Mouse (Mus musculus) fibroblast of lung, adult 2 months (primary cell): ENCODE measurements at regions not wholly inside any gene's neighbourhood (a gene's known extent, or its start where the extent isn't known, plus 50 kb on each side); places are given as distances from the start of the nearest gene placed in this dataset.

ENCODE experiments used
- DNase-seq: peaks from one replicate; pipeline ENCODE4 v3.0.0-alpha.2; 2011; ENCODE audit warnings: low read depth

DNA sequence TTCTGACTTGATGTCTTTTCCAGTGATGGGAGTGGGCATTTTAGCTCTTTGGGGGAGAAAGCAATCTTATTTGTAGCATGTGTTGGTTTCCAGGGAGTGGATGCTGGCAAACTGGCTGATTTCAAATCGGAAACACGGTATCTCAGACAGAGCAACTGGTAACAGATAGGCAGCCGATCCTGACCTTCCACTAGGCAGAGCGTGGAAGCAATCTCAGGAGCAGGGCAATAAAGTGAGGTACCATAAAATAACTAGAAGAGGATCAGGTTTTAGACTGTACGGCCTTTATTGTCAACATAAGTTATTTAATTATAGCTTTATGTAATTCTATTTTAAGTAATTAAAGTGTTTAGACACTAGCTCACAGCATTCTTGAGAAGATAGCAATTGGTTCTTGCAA is 390.0 kb downstream of the Plk2 start:
- DNase-seq = no peak

DNA sequence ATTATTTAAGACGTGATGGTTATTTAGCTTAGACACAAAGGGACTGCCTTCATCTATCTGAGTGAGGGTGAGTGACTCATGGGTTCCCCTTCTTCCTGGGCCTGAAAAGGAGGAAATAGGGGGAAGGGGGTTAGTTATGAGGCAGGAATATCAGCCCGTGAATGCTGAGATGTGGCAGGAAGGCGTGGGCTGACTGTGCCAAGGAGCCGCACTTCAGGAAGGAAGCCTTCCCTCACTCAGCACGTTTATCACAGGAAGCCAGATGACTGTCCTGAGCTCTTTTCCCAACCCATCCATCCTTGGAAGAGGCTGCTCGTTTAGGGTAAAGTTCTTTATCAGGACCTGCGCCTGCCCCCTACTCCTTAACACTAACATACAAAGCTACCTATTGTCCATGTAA is 403.5 kb downstream of the Plk2 start:
- no peak for DNase-seq

DNA sequence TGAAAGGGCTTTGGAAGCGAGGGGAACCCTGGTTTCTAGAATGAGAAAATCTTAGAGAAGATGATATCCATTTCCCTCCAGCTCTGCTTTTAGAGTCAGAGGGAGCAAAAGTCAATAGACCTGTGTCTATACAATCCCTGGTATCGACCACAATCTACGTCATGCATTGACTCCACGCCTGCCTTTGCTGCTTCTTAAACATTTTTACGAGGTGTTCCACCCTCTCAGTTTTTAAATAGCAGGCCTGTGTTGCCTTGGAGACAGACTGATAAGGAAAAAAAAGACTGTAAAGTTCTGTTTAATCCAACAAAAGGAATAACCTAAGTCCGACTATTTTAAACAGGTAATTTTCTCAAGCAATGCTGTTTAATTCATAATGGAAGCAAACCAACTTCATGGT is 408.0 kb downstream of the Plk2 start:
- DNase-seq = no peak

DNA sequence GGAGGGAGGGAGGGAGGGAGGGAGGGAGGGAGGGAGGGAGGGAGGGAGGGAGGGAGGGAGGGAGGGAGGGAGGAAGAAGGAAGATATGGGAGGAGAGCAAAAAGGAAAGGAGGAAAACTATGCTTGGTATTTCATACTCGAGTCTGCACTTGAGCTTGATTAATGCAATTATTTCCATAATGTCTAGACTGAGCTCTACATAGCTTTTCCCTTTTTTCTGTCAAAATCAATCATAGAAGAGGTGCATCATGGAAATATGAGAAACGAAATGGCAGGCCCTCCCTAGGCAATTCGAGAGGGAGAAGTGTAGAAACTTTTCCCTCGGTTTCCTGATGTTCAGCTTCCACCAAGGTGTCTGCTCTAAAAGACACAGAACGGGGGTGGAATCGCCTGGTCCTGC is 417.6 kb downstream of the Plk2 start:
- DNase-seq = no peak

DNA sequence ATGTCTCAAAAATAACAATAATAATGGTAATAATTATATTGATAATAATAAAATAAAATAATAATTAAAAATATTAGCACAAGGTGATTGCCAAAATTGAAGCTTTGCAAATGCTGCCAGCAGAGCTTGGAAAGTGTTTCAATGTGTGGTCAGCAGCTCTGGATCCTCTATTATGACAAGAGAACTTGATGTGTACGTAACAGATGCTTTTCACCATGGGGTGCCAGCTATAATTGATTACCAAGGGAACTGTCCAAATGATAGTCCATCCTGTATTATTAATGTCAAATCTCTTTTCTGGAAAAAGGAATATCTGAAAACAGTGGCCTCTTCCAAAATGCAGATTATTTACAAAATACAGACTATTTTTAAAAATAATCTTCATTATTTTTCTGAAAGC is 419.2 kb downstream of the Plk2 start:
- DNase-seq = no peak

DNA sequence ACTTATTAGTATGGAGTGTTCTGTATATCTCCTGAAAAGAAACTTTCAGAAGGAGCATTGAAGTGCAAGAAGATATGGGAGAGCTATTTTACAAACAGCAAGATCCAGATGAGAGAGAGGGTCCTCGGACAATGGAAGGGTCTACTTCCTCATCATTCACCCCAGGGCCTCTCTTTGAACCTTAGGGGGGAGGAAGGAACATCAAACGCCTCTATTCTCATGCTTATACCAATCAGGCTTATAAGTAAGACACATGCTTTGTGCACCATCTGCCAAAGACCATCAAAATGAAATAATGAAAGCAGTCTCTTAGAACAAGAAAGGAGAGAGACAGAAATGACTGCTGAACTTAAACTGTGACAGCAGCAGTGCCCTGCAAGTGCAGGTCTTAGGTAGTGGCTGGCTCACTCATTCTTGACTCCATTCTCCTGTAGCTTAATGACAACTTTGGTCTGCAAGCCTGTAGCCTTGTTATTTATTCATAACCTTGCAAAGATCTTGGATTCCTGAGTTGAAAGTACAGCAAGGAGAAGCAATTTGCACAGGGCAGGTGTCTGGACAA is 424.5 kb downstream of the Plk2 start:
- no peak for DNase-seq

DNA sequence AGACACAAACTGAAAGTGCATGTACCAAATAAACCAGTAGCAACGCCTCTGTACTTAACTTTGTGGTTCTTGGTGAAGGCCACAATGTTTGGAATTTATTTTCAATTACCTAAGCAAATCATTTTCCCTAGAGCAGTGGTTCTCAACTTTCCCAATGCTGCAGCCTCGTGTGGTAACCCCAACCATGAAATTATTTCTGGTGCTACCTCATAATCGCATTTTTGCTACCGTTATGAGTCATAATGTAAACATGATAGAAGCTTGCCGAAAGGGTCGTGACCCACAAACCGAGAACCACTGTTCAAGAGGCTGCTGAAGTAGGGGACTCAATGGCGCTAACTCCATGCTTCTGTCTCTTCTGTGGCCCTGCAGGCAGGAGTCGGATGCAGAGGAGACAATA is 429.9 kb upstream of the Actbl2 start:
- DNase-seq = no peak

DNA sequence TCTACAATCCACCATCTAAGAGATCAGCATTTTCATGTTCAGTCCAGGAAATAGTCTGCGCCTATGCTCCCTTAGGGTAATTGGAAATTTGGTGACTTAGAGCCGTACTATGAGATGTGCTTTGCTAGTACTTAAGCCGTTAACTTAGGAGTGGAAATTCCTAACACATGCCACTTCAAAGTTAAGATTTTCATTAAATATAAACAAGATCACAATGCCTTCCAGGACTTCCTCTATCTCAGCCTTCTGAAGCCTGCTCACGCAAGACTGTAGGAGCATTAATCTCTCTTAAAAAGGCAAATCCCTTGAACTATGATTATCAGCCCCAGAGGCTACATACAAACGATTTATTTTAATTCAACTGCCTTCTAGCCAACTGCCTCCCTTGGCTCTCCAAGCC is 422.4 kb upstream of the Actbl2 start:
- no peak for DNase-seq

DNA sequence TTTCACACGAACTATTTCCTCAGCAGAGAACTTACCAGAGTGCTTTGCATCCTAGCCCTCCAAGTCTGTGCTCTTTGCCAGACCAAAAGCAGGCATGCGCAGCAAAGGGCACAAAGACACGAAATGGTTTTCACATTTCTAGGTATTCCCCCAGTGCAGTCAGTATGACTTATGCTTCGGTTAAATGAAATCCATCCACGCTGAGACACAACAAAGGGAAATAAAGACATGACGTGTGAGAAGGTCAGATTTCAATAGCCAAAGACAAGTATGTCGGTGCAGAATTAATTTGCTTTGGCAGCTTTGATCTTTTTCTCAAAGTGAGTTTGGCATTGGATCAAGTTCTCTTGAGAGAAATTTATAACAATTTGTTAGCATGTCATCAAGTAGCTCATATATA is 417.9 kb upstream of the Actbl2 start:
- DNase-seq = no peak

DNA sequence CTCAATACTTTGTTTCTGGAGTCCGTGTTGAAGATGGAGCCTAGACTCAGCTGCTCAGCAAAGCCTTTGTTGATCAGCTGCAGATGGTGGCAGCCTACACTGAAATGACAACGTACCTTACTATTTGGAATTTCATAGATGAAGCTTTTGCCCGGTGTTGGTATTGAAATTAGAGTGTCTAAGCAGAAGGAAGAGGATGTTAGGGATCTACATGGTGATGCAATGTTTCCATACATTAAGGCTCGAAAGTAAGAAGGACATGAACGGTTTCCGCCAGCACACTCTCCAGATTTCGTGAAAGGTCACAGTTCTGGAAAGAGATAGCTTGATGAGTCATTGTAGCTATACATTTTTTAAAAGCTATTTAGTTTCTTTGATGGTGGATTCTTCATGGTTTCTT is 412.9 kb upstream of the Actbl2 start:
- DNase-seq = no peak

DNA sequence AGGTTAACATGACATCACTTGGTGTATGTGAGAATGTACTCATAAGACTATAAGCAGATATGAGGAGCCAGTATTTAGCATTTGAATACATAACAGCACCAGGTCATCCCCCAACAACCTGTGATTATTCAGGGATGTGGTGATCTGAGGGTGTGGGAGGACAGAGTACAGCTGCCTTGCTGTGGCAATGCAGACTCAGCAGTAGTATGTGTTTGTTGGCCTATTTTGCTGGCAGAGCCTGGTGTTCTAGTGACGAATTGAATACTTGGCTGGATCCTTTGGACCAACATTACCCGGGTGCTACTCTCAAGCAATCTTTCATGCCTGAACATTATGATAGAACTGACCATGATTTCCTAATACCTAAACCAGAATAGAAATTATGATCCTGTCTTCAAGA is 409.1 kb upstream of the Actbl2 start:
- peak; percentile 90 for DNase-seq

DNA sequence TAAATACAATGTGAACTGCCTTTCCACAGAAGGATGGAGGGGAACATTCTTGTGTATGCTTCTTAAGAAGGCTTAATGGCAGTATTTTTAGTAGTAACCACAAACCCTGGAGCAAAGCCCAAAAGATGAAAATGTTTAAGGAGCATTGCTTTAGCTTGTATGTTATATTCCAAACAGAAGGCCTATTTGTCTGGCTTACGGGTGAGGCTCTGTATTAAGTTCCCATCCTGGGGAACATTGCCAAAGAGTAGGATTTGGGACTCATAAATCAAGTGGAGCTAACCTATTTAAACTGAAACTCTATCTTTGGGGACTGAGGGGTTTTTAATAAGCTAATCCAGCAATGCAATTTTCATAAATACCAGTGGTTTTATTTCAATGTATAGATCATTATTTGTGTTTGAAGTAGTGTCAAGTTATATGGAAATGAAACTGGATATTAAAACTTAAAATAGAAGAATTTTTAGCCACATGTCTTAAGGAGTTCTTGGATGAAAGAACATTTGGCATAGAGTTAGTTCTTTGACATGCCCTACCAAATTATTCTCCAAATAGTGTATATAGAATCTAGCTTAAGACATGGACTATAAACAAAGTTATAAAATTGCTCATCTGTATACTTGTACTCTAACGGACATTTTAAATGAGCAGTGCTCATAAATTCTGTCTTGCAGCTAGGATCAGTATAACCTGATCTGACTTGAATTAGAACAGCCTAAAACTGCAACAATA is 401.7 kb upstream of the Actbl2 start:
- DNase-seq = no peak

DNA sequence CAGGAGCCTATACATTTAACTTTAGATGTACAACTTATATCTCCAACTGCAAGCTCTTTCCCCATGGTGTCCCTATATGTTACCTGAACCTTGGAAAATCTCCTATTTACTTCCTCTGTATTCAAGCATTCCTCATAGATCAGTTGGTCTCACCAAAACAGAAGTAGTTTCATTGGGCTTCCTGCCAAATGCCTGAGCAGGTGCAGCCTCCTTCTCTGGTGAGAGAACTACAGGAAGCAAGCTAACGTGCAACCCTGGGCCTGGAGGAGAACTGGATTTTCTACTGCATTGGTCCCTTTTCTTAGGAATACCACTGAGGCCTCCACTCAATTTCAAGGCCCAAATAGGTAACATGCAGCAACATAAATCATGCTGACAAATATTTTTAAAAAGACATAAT is 400.6 kb upstream of the Actbl2 start:
- DNase-seq = no peak

DNA sequence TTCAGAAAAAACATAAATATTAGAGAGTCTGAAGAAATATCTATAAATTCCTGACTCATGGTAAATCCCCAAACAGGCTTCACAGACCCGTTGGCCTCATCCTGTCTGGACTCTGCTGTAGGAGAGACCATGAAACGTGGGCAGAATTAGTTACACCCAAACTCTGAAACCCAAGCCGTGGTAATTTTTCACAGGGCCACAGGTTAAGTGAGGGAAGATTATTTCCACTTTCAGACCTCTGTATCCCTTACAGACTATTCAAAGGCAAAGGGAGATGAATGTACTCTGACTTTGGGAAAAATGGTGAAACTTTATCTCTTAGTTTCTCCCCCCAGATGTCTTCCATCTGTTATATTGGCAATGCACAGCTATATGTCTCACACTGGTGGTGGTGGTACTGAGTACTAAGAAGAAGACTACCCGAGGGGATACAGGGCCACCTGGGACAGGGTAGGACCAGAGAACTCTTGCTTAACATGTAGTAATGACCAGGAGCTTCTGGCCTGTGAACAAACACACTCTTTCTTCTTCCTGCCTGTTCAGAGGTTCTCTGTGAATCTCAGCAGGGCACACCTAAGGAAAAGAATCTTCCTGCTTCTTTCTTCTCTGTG is 388.8 kb upstream of the Actbl2 start:
- DNase-seq = no peak

DNA sequence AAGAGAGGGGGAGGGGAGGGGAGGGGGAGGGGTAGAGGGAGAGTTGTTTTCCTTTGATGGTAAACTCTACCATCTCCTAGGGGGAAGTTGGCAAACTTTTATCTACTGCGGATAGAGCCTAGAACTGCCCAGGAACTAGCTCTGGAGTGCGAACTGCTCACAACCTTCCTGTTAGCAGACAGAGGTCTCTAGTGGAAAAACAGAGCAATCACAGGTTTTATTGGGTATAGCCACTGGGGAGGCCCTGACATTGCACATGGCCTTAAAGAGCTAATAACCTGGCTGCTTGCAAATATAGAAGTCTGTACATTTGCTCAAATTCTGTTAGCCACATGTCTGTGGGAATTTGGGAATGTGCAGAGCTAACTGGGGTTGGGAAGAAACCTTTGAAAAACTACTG is 388.1 kb upstream of the Actbl2 start:
- DNase-seq = no peak

DNA sequence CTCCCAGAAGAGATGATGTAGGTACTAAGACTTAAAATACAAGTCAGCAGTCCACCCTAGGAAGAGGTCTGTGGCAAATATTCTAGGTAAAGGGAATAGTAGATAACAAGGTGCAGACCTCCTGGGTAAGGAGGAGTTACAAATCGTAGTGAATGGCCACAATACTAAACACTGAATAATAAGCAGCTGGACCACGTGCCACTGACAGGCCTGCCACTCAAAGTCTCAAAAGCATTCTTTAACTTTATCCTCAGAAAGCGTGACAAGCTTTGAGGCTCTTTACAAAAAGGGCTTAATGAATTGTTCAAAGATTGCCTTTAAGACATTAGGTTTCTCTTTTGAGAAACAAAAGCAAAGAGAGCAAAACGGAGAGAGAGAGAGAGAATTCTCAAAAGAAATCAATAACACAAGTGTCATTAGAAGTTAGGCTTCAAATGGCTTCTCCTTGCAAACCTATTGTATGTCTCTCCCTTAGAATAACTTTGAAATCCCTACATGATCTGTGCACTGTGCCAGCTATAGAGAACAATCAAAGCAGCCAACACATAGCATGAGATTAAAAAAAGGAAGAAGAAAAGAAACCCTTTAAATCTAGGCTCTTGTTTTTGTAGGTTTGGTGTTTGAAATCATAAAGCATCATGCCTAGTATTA is 383.6 kb upstream of the Actbl2 start:
- DNase-seq = no peak

DNA sequence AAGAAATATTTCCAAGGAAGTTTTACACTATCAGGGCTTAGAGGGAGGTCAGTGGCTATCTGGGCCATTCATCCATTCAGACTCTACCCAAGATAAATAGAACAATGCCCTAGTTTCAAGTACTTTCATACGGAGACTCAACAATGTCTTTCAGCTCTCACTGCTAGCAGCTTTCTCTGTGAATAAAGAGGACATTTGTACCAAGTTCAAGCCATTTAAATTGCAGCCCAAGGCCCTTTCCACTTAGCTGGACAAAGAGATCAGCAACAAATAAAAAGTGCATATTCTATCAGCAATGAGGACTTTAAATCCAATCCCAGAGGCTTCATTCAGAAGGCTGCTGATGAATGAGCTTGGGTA is 383.1 kb upstream of the Actbl2 start:
- DNase-seq = no peak

DNA sequence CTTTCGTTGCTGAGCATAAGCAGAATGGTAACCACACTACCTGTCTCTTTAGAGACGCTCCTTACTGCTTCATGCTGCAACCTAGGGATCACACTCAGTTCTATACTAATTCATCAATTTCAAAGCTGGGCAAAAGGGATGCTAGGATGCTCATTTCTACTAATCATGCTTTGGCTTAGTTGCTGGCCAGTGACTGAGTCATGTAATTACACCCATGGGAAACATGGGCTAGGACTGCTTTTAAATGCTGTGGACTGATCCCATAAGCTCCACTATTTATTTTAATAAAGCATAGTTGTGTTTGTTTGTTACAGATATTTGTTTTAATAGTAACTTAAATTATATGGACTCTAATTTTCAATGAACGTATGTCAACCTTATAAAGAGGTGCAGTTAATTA is 373.2 kb upstream of the Actbl2 start:
- no peak for DNase-seq

DNA sequence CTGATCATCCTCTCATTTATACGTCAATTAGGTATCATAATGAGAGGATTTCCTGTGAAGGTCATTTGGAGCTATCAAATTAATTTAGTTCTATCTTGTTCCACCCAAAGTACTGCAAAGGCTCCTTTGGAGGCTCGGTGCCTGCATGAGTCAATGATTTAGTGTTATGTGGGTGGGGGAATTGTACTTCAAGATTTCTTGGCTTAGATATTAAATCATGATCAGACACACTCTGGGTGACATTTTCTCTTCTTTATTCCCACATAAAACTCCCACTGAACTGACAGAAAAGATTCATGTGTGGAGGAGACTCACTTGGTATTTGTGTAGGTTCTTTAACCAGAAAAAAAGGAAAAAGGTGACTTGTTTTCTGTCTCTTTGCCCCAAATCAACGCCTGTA is 372.6 kb upstream of the Actbl2 start:
- DNase-seq = no peak

DNA sequence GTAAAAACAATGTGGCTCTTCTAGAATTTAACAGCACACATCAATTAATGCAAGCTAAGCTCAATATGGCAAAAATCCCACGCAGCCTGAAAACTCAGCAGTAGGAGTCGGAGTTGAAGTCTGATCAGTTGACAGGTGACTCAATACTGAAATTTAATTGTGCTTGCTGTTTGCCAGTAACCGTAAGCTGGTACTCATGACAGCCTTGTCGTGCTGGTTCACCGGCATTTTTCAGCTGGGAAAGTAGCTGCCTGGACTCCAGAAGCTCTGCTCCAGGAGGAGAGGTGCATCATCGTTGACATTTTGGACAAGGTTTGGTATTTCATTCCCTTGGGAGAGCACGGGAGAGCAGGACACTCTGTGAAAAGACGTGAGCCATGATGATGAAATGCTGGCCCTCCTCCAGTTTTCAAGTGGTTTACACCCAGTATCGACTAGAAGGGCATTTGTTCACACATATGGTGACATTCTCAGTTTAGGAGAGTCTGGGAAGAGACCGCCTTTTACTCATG is 372.1 kb upstream of the Actbl2 start:
- DNase-seq = peak; percentile 88

DNA sequence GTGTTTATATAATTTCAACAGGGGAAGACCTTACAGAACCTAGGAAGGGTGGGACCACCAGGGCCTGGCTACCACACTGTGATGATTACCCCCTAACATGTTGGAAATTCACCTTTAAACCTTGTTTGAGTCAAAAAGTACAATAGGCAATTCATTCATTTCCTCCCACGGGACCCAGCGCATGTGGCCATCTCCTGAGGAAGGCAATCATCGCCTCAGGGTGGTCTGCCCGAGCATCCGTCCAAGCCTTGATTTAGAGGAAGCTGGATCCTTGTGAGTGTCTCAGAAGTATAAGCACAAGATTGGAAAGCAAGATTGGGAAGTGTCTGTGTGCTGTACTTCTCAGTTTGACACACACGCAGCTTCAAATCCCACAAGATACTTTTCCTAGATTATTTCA is 360.9 kb upstream of the Actbl2 start:
- DNase-seq = no peak

DNA sequence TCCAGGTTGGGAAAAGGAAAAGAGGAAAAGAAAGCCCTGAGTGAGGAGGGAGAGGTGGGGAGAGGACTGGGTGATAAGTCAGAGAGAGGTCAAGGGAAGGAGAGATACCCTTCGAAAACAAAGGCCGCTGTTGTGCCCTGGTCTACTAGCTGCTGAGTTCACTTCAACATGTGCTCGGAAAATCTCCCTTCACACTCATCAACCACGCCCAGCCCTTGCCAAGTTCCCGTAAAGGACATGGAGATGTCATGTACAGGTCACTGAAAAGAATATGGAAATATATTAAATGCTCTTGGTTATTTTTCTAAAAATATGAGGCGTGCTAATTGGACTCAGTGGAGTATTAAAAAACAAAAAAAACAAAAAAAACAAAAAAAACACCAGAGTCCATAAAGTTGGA is 359.5 kb upstream of the Actbl2 start:
- no peak for DNase-seq

DNA sequence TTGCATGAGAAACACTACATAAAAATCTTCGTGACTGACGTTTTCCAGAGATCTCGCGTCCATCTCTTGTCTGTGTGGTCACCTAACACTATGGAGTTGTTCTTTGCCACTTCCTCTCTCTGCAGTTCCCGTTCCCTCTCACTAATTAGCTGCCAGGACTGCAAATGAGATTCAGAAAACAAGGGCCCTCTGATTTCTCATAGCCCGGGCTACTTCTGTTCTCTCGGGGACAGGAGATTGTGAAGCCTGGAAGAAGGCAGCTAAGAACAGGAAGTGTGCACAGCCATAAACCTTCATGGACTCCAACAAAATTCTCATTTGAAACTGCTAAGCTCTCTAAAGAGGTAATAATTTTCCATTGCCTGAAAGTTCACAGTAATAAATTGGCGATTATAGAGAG is 358.9 kb upstream of the Actbl2 start:
- DNase-seq = no peak
